Mouse (Mus musculus) lung, postnatal 0 days (tissue): ENCODE results near the gene Cenpf. TPM values are rescaled to one million over a fixed set of nuclear protein-coding genes. Genes with fewer than 3 reads are reported as not detected.

Experiments used
- ATAC-seq: fragments of 200-750 bp; cut with Nextera tagmentation; 2 replicates; pipeline ENCODE4 v1.8.0; 2017; ENCODE audit warnings: moderate library complexity
- DNase-seq: peaks from one replicate; pipeline ENCODE4 v3.0.0-alpha.2; 2016; ENCODE audit warnings: low spot score
- H3K27ac ChIP-seq: fragments of 300-500 bp; sonication (generic); 2 replicates; pipeline ENCODE4 v1.5.1; 2014; ENCODE audit warnings: antibody characterized with exemption, mild to moderate bottlenecking, low read length, mixed read lengths
- H3K27me3 ChIP-seq: fragments of 300-500 bp; sonication (generic); replicated peaks from 2 replicates; pipeline ENCODE4 v1.6.1; 2014; ENCODE audit warnings: low read length, mixed read lengths; ENCODE audit not compliant: insufficient read depth
- H3K36me3 ChIP-seq: fragments of 300-500 bp; sonication (generic); 2 replicates; pipeline ENCODE4 v1.6.1; 2014; ENCODE audit warnings: low read length, mixed read lengths; ENCODE audit not compliant: insufficient read depth
- H3K4me1 ChIP-seq: fragments of 300-500 bp; sonication (generic); 2 replicates; pipeline ENCODE4 v1.6.1; 2014; ENCODE audit warnings: antibody characterized with exemption, low read depth, low read length, mixed read lengths; ENCODE audit not compliant: insufficient read depth
- H3K4me2 ChIP-seq: fragments of 300-500 bp; sonication (generic); replicated peaks from 2 replicates; pipeline ENCODE4 v1.6.1; 2014; ENCODE audit warnings: low read depth, mild to moderate bottlenecking, low read length, moderate library complexity, mixed read lengths
- H3K4me3 ChIP-seq: fragments of 300-500 bp; sonication (generic); 2 replicates; pipeline ENCODE4 v1.5.1; 2014; ENCODE audit warnings: low read depth, low read length
- H3K9ac ChIP-seq: fragments of 300-500 bp; sonication (generic); replicated peaks from 2 replicates; pipeline ENCODE4 v1.6.1; 2014; ENCODE audit warnings: low read depth, mild to moderate bottlenecking
- H3K9me3 ChIP-seq: fragments of 300-500 bp; sonication (generic); 2 replicates; pipeline ENCODE4 v1.6.1; 2016; ENCODE audit warnings: low read length, mixed read lengths
- CTCF ChIP-seq: IDR thresholded peaks from 2 replicates; pipeline ENCODE4 v1.5.1; 2016; ENCODE audit warnings: antibody characterized with exemption, mild to moderate bottlenecking
- EP300 ChIP-seq: IDR thresholded peaks from 2 replicates; pipeline ENCODE4 v1.6.1; 2016; ENCODE audit warnings: antibody characterized with exemption, mild to moderate bottlenecking, control low read depth
- WGBS: fragments of 180-500 bp; shearing (Covaris S2); extraction: QIAGEN DNeasy Blood & Tissue Kit; methylation state at CpG from one replicate; pipeline ENCODE4 v1.1.7; 2014; 5-methylcytosine and 5-hydroxymethylcytosine counted together
- polyA plus RNA-seq: library from polyadenylated mRNA; unstranded; fragments of >200 nt; fragmentation: Nextera tagmentation; extraction: Ambion mirVana; gene quantifications from 2 replicates; pipeline ENCODE4 v1.2.1, GENCODE M21; 2015

The Cenpf gene
- polyA plus RNA-seq, 1 experiment from 2014 or later, result 4.1 TPM

DNA sequence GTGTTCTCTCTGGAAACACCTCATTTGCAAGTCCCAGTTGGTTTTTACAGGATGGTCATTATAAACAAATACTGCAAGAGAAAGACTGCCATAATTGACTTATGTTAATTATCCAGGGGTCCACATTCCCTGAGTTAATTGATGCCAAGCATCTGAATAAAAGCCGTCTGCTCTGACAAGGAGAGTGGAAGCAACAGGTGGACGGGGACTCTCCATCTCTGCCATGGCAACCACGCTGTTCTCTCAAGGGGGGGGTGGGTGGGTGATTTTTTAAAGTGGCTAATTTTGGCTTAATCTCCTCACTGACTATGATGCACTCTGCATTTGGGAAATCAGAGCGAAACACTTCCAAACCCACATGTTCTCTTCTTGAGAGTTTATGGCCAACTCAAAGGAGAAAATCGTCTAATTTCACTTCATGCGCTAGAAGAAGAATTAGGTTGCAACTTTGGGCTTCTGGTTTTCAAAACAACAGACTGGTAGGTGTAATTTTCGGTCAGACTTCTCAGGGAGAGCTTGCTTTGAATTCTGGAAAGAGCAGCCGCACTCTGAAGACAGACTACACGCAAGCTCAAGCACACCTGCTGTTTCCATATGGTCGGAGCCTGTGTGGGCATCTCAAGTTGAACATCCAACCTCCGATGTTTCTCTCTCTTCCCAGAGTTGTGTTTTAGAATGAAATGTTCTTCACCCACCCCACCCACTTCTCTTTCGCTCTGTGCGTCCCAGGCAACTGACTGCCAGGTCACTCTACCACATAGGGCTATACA, 55.8 kb downstream of the Cenpf start:
- TF ChIP-seq CTCF, result no peak
- TF ChIP-seq EP300, result no peak
- WGBS, result 80% methylated on average over 13 of the region's 13 CpGs

DNA sequence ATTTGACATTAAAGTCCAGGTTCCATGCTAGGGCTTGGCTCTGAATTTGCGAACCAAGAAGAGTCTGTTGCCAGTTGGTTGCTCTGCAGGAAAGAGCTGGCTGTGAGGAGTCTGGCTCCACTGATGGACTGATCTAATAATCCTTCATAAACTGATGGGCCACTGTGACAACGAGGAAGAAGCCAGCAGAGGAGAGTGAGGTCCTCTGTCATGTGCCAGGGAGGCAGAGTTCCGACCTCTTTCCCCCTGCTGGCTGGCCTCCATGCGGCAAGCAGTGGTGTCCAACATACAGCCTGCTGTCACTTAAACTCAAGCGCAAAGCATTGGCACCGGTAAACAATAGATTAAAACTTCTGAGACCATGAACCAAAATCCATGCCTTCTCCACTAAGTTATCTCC, 57.9 kb downstream of the Cenpf start:
- no peak for DNase-seq
- H3K27ac ChIP-seq, result no peak overlapping the region
- H3K27me3 ChIP-seq, result no peaks in the 10 kb centered on the region
- H3K9me3 ChIP-seq, result no peaks in the 10 kb centered on the region
- H3K4me3 ChIP-seq, result no peak overlapping the region
- TF ChIP-seq CTCF, result 0 out of 2 replicates have a peak, but pooled peaks have one; percentile 4
- TF ChIP-seq EP300, result no peak
- H3K4me2 ChIP-seq, result no peak overlapping the region
- H3K36me3 ChIP-seq, result no peaks in the 10 kb centered on the region
- no peaks in the 10 kb centered on the region for H3K4me1 ChIP-seq
- WGBS, result 61% methylated on average over 6 of the region's 6 CpGs
- H3K9ac ChIP-seq, result no peak overlapping the region
- no peak for ATAC-seq

More for the DNA sequence above, 55.8 kb downstream of the Cenpf start:
- DNase-seq, result no peak
- no peak for ATAC-seq
- Histone ChIP-seq H3K4me1 (no peaks in the 10 kb centered on the region), H3K9me3 (no peaks in the 10 kb centered on the region), H3K36me3 (no peaks in the 10 kb centered on the region), H3K9ac (no peak overlapping the region), H3K27me3 (no peaks in the 10 kb centered on the region), H3K4me3 (no peak overlapping the region), H3K4me2 (no peak overlapping the region), H3K27ac (no peak overlapping the region)

DNA sequence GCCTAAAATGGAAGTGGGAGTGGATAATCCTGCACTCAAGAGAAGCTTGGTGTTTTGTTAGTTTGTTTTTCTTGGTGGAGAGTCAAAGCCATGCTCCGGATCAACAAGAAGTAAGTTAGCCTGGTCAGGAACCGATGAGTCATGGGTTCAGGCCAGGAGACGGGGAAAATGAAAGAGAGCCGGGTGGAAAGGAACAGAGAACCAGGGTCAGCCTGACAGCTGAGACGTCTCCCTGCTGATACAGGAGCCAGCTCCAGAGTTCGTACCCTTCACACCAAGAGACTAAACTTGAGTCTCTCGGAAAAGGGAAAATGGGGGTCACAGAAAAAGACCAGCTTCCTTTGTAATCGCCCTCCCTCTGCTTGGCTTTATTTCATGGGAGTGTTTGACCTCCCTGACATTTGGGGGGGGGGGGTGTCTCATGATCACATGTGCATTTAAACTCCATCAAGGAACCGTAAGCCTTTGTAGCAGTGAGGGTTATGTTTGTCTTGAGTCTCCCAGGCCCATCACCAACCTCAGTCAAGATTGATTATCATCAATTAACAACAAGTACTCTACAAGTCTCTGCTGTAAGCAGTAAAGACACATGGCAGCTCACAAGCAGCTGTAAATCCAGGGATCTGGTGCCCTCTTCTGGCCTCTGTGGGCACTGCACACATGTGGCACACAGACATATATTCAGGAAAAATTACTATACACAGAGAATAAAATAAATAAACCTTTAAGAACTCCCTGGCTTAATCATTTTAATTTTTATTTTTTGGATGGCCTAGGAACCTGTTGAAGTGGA, 59.7 kb downstream of the Cenpf start:
- TF ChIP-seq EP300, result no peak
- peak; percentile 87 for TF ChIP-seq CTCF
- Histone ChIP-seq H3K4me2 (no peak overlapping the region), H3K4me1 (no peaks in the 10 kb centered on the region), H3K9ac (no peak overlapping the region), H3K27ac (no peak overlapping the region), H3K27me3 (no peaks in the 10 kb centered on the region), H3K9me3 (no peaks in the 10 kb centered on the region), H3K4me3 (no peak overlapping the region), H3K36me3 (no peaks in the 10 kb centered on the region)
- WGBS, result 40% methylated on average over 9 of the region's 9 CpGs
- DNase-seq (peak; percentile 68), ATAC-seq (peak; percentile 64)

DNA sequence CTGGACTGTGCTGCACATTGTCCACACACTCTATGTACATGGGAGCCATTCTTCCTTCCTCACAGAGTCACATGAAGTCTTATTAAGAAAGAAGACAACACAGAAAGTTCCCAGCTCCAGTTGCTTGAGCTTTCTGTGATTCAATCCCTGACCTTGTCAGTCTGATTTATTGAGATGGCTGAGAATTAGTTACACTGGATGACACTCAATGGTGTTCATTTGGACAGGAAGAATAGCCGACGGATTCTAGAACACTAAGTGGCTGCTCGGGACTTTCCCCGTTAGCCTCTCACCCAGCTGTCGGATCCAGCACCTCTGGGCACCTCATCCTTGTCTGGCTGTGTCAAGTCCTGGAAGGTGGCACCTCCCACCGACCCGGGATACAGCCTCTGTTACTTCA, 63.1 kb downstream of the Cenpf start:
- no peak overlapping the region for H3K4me2 ChIP-seq
- no peak overlapping the region for H3K27ac ChIP-seq
- no peaks in the 10 kb centered on the region for H3K9me3 ChIP-seq
- H3K9ac ChIP-seq, result no peak overlapping the region
- 75% methylated on average over 7 of the region's 7 CpGs for WGBS
- no peak for TF ChIP-seq EP300
- TF ChIP-seq CTCF, result no peak
- H3K36me3 ChIP-seq, result no peaks in the 10 kb centered on the region
- H3K4me3 ChIP-seq, result no peak overlapping the region
- H3K4me1 ChIP-seq, result no peaks in the 10 kb centered on the region
- ATAC-seq, result no peak
- peak; percentile 7 for DNase-seq
- H3K27me3 ChIP-seq, result no peaks in the 10 kb centered on the region

DNA sequence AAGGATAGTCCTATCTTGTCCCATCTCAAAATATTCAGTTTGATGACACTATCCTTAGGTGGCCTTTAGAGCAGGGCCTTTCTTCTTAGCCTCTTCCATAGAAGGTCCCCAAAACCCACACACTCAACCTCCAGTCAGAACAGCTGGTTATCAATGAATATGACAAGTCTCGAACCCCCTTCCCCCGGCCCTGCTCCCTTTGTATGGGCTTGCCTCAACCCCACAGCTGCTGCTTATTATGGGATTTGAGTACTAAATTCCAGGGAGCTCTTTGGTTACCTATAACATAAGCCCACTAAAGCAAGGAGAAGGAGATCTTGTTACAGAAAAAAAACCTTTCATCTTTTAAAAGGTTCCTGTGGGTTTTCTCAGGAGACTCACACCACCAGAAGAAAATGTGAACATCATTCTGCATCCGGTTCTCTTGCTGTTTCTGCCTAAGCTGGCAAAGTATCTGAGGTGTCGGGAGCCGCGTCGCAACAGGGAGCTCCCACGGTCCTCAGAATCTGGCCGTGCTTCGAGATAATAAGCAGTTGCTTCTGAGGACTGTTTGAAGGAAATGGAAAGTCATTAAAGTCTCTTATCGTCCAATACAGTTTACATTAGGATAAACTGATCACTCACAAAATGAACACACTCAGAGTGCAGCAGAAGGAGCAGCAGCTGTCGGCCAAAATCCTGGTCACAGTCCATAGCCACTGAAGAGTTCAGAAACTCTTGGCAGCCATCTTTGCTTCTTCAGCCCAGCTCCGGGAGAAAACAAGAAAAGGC, 68.7 kb downstream of the Cenpf start:
- WGBS, result 24% methylated on average over 13 of the region's 13 CpGs
- Histone ChIP-seq H3K4me3 (no peak overlapping the region), H3K4me1 (no peaks in the 10 kb centered on the region), H3K27me3 (no peaks in the 10 kb centered on the region), H3K36me3 (no peaks in the 10 kb centered on the region), H3K27ac (peak overlapping the region; percentile 38; the same call in 1 of the 2 replicates), H3K9ac (no peak overlapping the region), H3K9me3 (no peaks in the 10 kb centered on the region), H3K4me2 (no peak overlapping the region)
- DNase-seq (peak; percentile 91), ATAC-seq (peak; percentile 90)
- TF ChIP-seq CTCF, result no peak
- TF ChIP-seq EP300, result peak; percentile 71

DNA sequence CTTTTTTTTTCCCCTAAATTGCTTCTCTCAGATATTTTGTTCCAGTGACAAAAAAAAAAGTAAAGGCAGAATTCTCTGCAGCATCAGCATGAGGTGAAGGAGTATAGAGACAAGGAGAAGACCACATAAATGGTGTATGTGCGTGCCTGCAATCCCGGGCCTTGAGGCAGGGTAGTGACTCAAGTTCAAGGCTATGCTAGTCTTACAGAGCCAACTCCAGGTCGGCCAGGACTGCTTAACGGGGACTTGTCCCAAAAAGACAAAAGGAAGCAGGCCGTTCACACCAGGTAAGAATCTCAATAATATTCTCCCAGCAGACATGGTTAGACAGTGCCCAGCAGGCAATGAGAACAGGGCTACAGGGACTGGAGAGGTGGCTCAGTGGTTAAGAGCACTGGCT, 70.5 kb downstream of the Cenpf start:
- H3K27ac ChIP-seq, result no peak overlapping the region
- H3K4me1 ChIP-seq, result no peaks in the 10 kb centered on the region
- no peak overlapping the region for H3K4me2 ChIP-seq
- ATAC-seq, result no peak
- no peaks in the 10 kb centered on the region for H3K36me3 ChIP-seq
- H3K4me3 ChIP-seq, result no peak overlapping the region
- no peak for DNase-seq
- H3K9ac ChIP-seq, result no peak overlapping the region
- WGBS, result 91% methylated on average over 5 of the region's 5 CpGs
- no peak for TF ChIP-seq CTCF
- TF ChIP-seq EP300, result no peak
- H3K9me3 ChIP-seq, result no peaks in the 10 kb centered on the region
- H3K27me3 ChIP-seq, result no peaks in the 10 kb centered on the region
